Mouse (Mus musculus): Measurements from ENCODE around the gene Fitm1.

GRCm38 (mm10) chr14:55555788-55556187 is 19.6 kb upstream of the Fitm1 start:
- TF ChIP-seq CTCF (IDR thresholded peaks at IDR 0.05 in 2 of 3, conservative IDR thresholded peaks at IDR 0.05 in 1 of 3; ENCODE audit: control insufficient read depth in 1 of 3, insufficient read depth in 1 of 3, low read depth in 2 of 3, low read length in 3 of 3, poor library complexity in 1 of 3, severe bottlenecking in 1 of 3), result no peak
- TF ChIP-seq MAZ (IDR thresholded peaks at IDR 0.05; ENCODE audit: low read depth, low read length), result no peak
- no peak for TF ChIP-seq NRF1 (IDR thresholded peaks at IDR 0.05; ENCODE audit: insufficient read depth, low read depth, low read length, poor library complexity, severe bottlenecking)
- no peak for TF ChIP-seq POLR2A (IDR thresholded peaks at IDR 0.05; ENCODE audit: control insufficient read depth in 1 of 2, insufficient read depth in 1 of 2, low read depth in 1 of 2, low read length in 2 of 2, poor library complexity in 1 of 2)
- no peak for TF ChIP-seq RCOR1 (IDR thresholded peaks at IDR 0.05; ENCODE audit: low read depth, low read length)
- no peak for TF ChIP-seq USF1 (IDR thresholded peaks at IDR 0.05; ENCODE audit: low read depth, low read length)
- no peak for TF ChIP-seq JUND (IDR thresholded peaks at IDR 0.05; ENCODE audit: low read depth, low read length)
- TF ChIP-seq TAL1 (IDR thresholded peaks at IDR 0.05; ENCODE audit: low read length), result no peak
- TF ChIP-seq E2F4 (IDR thresholded peaks at IDR 0.05; ENCODE audit: borderline replicate concordance, low read depth, low read length), result no peak

Measured in MEL (cell line).